Mouse (Mus musculus): ENCODE measurements around the gene Tmem238.

Tmem238 gene

DNA sequence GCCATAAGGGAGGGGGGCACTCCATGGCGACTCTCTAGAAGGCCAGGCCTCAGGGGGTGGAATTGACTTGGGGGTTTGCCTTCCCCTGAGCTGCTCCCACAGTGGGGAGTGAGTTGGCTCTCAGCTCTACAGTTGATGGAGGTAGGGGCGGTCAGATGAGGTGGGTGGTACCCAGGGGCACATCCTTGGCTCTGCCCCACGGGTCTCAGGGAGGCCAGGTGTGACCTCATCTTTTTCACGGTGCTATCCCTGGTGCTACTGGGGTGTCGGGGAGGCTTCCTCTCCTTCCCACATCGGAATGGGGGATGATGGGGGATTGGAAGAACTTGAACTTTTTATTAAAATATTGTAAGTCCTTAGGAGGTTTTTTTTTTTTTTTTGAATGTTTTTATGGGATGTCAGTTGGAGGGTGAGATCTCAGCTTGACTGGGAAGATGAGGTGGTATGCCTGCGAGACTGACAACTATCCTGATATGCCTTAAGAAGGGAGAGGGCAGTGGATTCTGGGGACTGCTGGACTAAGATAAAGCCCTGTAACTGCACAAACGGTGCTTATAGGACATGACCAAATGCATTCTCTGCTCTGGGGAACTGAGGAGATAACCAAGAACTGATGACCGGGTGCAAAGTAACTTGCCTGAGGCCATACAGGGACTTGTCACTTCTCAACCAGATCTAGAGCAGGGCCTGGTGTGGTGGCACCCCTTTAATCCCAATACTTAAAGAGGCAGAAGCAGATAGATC lies 42.1 kb downstream of the Tmem238 start:
- DNase-seq (ENCODE audit: low spot score in 2 of 2), result no peak

DNA sequence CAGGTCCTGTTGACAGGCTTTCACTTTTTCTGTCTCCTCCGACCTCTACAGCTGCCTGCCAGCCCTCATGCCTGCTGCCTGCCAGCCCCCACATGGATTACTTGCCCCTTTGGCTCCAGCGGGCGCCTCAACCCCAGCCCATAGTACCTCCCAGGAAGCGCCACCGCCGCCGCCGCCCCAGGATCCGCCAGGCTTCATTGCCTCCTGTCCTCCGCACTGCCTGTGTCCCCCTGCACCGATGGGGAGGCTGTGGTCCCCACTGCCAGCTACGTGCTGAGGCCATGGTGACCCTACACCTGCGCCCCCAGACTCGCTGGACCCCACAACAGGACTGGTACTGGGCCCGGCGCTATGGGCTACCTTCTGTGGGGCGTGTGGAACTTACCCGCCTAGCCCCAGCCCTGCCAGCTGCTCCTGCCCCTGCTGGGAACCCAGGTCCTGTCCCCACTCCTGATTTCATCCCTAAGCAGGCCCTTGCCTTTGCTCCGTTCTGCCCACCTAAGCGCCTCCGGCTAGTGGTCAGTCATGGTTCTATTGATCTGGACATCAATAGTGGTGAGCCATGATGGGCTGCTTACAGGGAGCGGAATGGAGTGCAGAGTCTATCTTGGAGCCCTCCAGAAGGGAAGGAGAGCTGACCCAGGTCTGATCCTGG lies 43.0 kb downstream of the Tmem238 start:
- no peak for DNase-seq (ENCODE audit: low spot score in 2 of 2)

DNA sequence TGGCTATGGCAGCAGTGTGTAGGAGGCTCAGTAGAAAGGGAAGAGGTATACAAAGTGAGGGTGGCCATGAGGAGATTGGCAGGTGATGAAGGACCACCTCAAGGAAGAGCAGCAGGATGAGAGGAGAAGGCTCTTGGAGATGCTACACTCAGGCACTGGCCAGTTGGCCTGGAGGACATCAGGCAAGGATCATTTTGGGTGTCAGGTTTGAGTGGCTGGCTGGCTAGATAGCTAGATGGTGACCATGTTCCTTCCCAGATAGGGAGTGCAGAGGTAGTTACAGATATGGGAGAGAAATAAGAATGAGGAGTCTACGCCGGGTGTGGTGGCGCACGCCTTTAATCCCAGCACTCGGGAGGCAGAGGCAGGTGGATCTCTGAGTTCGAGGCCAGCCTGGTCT lies 44.6 kb downstream of the Tmem238 start:
- DNase-seq (ENCODE audit: low spot score in 2 of 2), result no peak

DNA sequence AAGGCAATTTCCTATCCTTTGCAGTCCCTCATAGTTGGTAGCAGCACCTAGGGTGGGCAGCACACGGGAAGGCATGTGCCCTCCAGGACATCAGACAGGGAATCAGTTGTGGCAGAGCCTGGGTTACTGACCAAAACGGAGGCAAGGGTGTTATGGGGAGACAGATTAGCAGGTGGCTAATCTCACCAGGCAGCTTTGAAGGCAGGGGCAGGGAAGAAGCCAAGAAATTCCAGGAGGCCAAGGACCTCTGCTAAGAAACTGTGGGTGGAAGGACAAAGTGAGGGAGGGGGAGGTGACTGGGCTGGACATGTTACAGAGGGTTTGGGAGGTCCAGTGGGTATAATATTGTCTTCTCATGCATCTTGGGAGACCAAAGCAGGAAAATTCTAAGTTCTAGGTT lies 46.1 kb downstream of the Tmem238 start:
- DNase-seq (ENCODE audit: low spot score in 2 of 2), result no peak

DNA sequence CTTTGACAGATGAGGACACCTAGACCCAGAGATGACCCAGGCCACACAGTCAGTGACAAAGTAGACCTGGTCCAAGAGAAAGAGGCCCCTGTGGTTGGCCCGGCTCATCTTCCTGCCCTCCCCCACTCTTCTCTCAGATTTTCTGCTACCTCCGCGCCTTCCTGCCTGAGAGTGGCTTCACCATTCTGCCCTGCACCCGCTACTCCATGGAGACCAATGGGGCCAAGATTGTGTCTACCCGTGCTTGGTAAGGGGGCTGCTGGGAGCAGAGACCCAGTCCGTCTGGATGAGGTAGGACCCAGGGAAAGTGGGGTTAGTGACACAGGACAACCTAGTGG lies 47.0 kb downstream of the Tmem238 start:
- DNase-seq (ENCODE audit: low spot score in 2 of 2), result no peak

DNA sequence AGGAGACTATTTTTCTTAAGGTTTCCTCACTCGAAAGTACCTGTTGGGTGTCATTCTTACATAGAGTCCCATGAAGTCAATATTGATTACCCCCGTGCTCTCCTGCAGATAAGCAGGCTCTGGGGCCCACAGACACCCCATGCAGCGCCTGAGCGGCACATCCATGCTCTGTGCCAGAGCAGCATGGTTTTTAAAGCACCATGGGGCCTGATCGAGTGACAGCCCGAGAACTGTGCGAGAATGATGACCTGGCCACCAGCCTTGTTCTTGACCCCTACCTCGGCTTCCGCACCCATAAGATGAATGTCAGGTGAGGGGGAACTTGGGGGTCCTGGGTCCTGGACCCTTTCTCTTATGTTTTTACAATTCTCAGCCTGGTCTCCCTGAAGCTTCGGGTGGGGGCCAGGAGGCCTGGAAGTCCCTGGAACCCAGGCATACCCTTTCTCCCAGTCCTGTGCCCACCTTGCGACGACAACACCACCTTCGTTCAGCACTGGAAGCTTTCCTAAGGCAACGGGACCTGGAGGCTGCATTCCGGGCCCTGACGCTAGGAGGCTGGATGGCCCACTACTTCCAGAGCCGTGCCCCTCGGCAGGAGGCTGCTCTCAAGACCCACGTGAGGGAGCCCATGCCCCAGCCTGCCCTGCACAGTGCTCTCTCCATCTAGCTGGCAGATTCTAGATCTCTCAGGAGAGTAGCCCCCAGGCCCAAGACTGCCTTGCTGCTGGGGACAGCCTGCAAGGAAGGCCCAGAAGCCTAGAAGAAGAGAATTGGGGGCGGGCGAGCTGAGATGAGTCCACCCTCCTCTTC lies 47.6 kb downstream of the Tmem238 start:
- DNase-seq (ENCODE audit: low spot score in 2 of 2), result no peak

DNA sequence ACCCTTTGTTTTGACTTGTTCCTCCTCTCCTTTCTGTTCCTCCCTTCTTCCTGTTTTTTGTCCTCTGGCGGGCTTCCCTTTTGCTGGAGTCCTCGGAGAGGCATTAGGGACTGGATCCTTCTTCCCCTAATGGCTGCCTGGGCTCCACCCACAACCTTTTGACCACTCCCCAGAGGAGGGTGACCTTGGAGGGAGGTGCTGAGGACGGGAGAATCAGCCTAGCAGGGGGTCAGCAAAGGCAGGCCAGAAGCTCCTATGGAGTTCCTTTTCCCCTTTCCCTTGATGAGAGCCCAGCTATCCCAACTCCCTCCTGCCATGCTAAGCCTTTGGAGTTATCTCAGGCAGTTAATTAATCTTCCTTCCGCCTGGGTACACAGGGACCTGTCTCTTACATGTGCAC lies 48.3 kb downstream of the Tmem238 start:
- DNase-seq (ENCODE audit: low spot score in 2 of 2), result peak; percentile 55 to 65

DNA sequence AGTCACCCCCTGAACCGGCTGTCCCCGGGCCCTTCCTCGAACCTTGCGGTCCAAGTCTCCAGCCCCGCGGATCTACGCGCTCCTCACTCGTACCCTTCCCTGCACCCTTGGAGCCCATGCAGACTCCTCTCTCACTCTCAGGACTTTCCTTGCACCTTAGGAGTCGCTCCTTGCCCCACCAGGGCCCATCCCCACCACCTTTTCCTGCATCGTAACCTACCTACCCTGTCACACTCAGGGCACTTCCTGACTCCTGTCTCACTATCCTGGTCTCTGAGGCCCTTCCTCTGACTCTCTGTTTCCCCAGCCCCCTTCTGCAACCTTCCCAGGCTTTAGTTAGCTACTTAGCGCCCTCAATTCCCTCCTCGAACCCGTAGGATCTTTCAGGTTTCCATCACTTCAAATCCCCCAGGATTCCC lies 49.1 kb downstream of the Tmem238 start:
- no peak for DNase-seq (ENCODE audit: low spot score in 2 of 2)

DNA sequence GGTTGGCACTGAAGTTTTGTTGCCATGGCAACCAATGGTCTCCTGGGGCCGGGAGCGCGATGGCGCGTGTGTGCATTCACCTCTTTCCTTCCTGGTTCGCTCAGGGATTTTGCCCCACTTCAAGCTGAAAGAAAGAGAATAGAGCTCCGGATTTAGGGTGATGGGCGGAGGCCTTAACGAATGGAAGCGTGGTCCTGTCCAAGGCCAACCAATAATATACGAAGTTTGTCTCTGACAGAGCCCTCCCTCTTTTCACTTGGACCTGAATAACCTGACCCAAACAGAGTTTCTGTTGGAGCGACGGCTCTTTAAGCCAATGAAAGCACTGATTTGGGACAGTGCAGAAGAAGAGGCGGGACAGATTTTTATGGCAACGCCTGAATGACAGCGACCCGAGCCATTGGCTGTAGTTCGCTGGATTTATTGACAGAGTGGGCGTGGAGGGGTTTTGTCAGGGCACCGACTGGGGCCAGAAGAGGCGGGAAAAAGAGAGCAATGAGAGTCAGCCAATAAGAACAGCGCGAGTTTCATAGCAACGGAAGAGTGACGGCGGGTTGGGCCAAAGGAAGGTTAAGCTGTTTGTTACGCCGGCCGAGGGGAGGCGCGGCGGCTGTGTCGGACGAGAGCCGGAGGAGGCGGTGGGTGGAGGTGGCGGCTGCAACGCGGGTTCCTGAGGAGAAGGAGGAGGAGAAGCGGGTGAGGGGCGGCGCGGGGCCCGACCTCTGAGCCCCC lies 49.7 kb downstream of the Tmem238 start, which contains the start of gene Kmt5c:
TSS of gene Kmt5c (plus strand) at position 572 of the 732 bp plus-strand sequence.
- DNase-seq (ENCODE audit: low spot score in 2 of 2), result peak; percentile 100

DNA sequence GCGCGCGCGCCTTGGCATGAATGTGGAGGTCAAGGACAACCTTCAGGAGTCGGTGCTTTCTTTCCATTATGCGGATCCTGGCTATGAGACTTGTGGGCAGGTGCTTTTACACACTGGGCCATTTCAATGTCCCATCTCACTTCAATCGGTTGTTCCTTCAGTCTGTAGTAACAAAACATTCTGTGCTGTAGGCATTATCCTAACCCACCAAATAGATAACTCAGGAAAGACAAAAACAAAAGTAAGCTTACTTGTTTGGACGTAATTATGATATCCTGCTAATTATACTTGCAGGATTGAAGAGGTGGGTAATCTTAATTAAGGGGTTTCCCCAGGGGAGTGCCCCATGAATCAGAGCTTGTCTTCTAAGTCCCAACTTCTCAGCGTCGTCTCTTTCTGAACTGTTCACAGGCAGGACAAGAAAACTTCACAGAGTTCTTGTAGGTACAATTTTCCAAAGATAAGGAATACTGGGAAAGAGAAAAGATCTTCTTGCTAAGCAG lies 50.4 kb downstream of the Tmem238 start:
- DNase-seq (ENCODE audit: low spot score in 2 of 2), result no peak

Measured in right cerebral cortex, postnatal 10 days (tissue).